Mouse (Mus musculus) left cerebral cortex, postnatal 10 days (tissue): ENCODE measurements around the gene Bcl7b. TPM values are rescaled to one million over a fixed set of nuclear protein-coding genes. Genes with fewer than 3 reads are reported as not detected.
A peak's percentile ranks its signal among the peaks of the same experiment; 100 is the strongest.

Experiments used
- DNase-seq, 2 experiments: peaks; one replicate each; pipeline ENCODE4 v3.0.0; 2021 to 2022; ENCODE audit warnings: low spot score in 2 of 2, mixed read lengths in 1 of 2; ENCODE audit errors: extremely low spot score in 1 of 2
- intact Hi-C: fragments of 180-260 bp; cut with DNase I; formaldehyde crosslinking; loops from one replicate; pipeline ENCODE4 v1.15.1; 2025
- total RNA-seq, 2 experiments: library from RNA; stranded (reverse); gene quantifications; 2 replicates each; pipeline ENCODE4 v1.2.3; 2021

The Bcl7b gene
- total RNA-seq = 10 to 100 TPM; 29.4 to 33.0 TPM

DNA sequence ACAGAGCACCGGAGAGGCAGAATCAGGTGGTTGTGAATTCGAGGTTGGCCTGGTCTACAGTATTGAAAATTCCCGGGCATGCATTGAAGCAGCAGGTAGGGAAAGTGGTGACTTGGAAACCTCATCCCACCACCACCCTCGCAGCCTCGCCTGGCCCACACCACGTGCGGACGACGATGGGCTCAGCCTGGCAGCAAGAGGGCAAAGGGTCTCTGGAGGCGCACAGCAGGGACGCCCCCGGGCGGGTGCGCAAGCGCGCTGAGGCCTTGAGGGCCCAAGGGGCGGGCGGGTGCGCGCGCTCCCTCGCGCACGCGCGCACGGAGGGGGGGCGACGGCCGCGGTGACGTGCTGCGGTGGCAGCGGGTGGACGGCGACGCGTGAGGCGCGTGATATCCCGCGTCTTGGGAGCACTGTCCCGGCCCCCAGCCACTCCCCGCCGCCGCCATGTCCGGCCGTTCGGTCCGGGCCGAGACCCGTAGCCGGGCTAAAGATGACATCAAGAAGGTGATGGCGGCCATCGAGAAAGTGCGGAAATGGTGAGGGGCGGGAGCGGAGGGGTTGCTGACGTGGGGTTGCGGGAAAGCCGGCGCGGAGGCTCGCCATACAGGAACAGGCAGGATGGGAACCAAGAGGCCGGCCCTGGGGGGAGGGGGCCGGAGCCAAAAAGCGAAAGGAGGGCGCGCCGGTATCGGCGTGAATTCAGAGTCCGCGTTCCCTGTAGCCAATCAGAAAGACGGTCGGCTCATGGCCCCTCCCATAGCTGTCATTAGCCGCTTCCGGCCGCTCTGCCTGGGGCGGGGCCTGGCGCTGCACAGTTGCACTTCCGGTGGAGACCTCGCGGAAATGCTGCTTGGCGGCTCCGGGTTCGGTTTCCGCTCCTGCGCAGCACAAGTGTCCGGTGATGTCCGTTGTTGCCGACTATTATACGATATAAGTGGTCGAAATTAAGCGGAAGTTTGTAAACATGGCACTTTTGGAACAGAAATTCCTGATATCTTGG, at the start of gene Bcl7b:
Bcl7b (plus strand) TSS at position 221 of the 1,000 bp plus-strand sequence.
- DNase-seq = peak; percentile 97 to 99
- intact Hi-C loops = no loop called here

- intact Hi-C loops = no loop called here
- peak in 1 of 2 experiments; percentile 58 for DNase-seq
These were observed 49.4 kb upstream of the Bcl7b start for GRCm38 (mm10) chr5:135118589-135119081.

GRCm38 (mm10) chr5:135120753-135121152, 47.3 kb upstream of the Bcl7b start:
- intact Hi-C loops = loop anchor here (5.0 kb wide), 1 partner anchor 67 kb away; the partner anchor contains the start of gene Baz1b
- no peak for DNase-seq

GRCm38 (mm10) chr5:135126121-135126520, 42.0 kb upstream of the Bcl7b start:
- peak in 1 of 2 experiments; percentile 54 for DNase-seq
- intact Hi-C loops = no loop called here

- intact Hi-C loops = no loop called here
- no peak for DNase-seq
These were observed 40.4 kb upstream of the Bcl7b start for GRCm38 (mm10) chr5:135127669-135128068.

DNA sequence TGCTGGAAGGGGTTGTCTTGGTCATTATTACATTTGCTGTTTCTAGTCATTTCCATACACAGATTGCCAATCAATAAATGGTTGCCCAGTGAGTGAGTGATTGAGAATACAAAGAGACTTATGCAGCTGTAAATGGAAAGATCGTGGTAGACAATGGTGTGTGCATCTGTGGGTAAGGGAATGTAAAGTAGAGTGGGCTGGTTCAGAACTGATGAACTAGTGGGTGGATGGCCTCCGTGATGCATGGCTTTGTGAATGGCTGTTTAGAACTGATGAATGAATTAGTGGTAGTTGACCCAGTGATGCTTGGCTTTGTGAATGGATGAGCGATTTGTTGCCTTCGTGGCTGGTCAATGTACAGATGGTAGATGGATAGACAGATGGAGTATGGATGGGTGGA, 38.3 kb upstream of the Bcl7b start:
- no peak for DNase-seq
- intact Hi-C loops = no loop called here

GRCm38 (mm10) chr5:135133736-135134405, 34.2 kb upstream of the Bcl7b start:
- intact Hi-C loops = no loop called here
- DNase-seq = no peak

- intact Hi-C loops = no loop called here
- no peak for DNase-seq
These were observed 33.5 kb upstream of the Bcl7b start for GRCm38 (mm10) chr5:135134534-135134933.

GRCm38 (mm10) chr5:135139881-135140280, 28.2 kb upstream of the Bcl7b start:
- intact Hi-C loops = no loop called here
- DNase-seq = no peak

GRCm38 (mm10) chr5:135144469-135144868, 23.6 kb upstream of the Bcl7b start:
- intact Hi-C loops = no loop called here
- DNase-seq = no peak

DNA sequence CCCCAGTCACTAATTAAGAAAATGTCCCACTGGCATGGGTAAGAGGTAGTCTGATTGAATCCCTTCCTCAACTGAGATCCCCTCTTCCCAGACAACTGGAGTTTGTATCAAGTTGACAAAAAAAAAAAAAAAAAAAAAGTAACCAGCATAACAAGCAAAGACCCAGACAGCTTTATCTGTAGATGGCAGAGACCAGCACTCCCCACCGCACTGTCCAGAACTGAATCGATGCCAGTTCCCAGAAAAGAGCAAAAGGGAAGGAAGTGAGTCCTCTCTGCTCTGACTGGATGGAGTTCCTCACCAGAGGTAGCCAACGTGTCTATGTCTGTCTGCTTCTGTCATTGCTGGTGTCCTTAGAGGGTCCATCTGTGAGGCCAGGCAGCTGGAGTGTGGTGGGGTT, 22.6 kb upstream of the Bcl7b start:
- intact Hi-C loops = no loop called here
- no peak for DNase-seq

DNA sequence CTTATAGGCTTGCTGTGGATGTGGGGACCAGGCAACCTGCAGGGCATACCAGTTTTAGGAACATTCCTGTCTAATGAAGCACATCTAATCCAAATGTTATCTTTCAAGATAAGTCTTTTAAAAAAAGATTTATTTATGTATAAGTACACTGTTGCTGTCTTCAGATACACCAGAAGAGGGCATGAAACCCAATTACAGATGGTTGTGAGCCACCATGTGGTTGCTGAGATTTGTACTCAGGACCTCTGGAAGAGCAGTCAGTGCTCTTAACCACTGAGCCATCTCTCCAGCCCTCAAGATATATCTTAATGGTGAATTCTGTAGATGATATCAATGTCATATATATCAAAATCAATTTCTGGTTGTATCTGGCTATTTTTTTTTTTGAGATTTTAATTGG, 22.1 kb upstream of the Bcl7b start:
- intact Hi-C loops = no loop called here
- no peak for DNase-seq

GRCm38 (mm10) chr5:135148715-135149052, 19.4 kb upstream of the Bcl7b start:
- intact Hi-C loops = no loop called here
- DNase-seq = no peak

DNA sequence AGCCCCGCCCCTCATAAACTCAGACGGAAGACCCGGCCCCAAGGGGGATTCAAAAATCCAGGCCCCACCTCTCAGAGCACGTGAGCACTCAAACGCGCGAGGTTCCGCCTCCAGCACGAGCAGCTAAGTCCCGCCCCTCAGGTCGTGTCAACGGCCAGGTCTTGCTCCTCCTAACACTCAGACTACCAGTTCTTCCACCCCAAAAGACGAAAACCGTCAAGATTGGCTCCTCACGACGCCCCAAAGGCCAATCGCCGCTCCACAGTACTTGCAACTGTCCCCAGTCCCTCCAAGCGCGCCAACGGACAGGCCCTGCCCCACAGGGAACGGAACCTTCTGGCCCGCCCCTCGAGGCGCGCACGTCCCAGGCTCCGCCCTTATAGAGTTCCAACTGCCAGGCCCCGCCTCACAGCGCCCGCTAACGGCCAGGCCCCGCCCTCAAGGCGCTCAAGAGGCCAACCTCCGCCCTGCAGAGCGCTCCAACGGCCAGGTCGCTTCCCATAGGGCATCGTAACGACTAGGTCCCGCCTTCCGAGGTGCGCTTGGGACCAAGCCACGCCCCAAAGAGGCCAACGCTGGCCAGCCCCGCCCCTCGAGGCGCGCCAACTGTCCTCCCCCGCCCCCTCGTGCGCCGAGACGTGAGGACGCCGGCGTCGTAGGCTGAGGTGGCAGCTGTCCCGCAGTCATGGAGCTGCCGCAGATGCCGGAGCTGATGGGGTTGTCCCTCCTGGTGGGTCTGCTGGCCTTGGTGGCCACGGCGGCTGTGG, 18.8 kb upstream of the Bcl7b start, which contains the start of gene Tbl2:
Tbl2 (plus strand) TSS at position 605 of the 767 bp plus-strand sequence.
- intact Hi-C loops = no loop called here
- peak; percentile 97 to 99 for DNase-seq

GRCm38 (mm10) chr5:135149820-135150178, 18.3 kb upstream of the Bcl7b start:
- intact Hi-C loops = no loop called here
- DNase-seq = no peak

DNA sequence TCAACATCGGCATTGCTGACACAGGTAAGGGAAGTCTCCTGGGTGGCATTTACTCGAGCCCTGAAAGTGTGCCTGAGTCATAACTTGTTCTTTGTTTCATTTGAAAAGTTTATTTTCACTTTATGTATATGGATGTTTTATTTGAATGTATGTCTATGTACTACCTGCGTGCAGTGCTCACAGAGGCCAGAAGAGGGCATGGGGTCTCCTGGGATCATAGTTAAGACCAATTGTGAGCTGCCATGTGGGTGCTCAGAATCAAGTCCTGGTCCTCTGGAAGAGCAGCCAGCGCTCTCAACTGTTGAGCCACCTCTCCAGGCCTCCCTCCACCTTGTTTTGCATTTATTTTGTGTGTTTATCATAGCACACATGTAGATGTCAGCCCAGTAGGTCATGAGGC, 11.6 kb upstream of the Bcl7b start:
- DNase-seq = no peak
- intact Hi-C loops = loop anchor here (5.0 kb wide), 1 partner anchor 36 kb away; no protein-coding TSS in a partner anchor

DNA sequence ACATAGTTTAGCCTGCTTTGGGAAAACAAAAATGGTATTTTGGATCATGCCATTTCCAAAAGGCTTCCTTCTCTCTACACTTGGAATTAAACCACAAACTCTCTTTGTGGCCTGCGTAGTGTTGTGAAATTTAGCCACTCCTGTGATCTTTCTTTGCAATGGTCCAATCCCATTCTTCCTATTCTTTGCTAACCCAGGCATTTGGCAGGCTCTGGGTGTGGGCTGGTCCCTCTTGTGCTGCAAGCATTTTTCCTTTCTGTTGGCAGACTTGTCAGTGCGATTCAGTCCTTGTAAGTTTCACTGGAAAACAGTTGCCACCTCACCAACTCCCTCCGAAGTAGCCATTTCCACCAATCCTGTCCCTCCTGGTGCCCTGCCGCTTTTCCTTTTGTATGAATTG, 6.9 kb upstream of the Bcl7b start:
- no peak for DNase-seq
- intact Hi-C loops = no loop called here

DNA sequence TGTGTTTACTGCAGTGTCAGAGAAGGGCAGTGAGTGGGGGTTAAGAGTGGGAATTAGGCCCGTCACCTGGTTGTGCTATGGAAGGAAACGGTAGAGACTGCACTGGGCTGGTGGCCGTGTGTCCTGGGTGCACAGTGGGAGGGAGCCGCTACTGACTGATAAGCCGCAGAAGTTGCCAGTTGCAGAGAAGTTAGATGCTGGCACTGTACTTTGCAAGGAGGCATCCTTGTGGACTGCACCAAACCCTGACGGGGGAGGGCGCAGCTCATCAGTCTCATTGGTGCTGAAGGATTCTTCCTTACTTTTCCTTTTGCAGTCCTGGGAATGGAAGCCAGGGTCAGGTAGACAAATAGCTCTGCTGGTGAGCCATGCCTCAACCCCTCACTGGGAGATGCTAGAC, 6.4 kb upstream of the Bcl7b start:
- no peak for DNase-seq
- intact Hi-C loops = no loop called here

- no peak for DNase-seq
- intact Hi-C loops = no loop called here
These were observed 5.7 kb upstream of the Bcl7b start for GRCm38 (mm10) chr5:135162361-135162760.
